Mouse (Mus musculus) liver, postnatal 0 days (tissue): ENCODE measurements at regions not wholly inside any gene's neighbourhood (a gene's known extent, or its start where the extent isn't known, plus 50 kb on each side); places are given as distances from the start of the nearest gene placed in this dataset.

Source experiments
- ATAC-seq: fragments of 200-750 bp; cut with Nextera tagmentation; 2 replicates; pipeline ENCODE4 v1.8.0; 2017; ENCODE audit warnings: mild to moderate bottlenecking, moderate library complexity
- DNase-seq: peaks from one replicate; pipeline ENCODE4 v3.0.0-alpha.2; 2016
- H3K27ac ChIP-seq: fragments of 300-500 bp; sonication (generic); 2 replicates; pipeline ENCODE4 v1.5.1; 2014; ENCODE audit warnings: antibody characterized with exemption, moderate library complexity, mild to moderate bottlenecking, low read depth
- H3K27me3 ChIP-seq: fragments of 300-500 bp; sonication (generic); 2 replicates; pipeline ENCODE4 v1.6.1; 2014; ENCODE audit warnings: low read length, control low read depth, mixed read lengths; ENCODE audit not compliant: insufficient read depth
- H3K36me3 ChIP-seq: fragments of 300-500 bp; sonication (generic); replicated peaks from 2 replicates; pipeline ENCODE4 v1.6.1; 2014; ENCODE audit warnings: mild to moderate bottlenecking, control low read depth, low read length, moderate library complexity, mixed read lengths; ENCODE audit not compliant: insufficient read depth
- H3K4me1 ChIP-seq: fragments of 300-500 bp; sonication (generic); 2 replicates; pipeline ENCODE4 v1.6.1; 2014; ENCODE audit warnings: antibody characterized with exemption, mild to moderate bottlenecking, control low read depth; ENCODE audit not compliant: insufficient read depth
- H3K4me2 ChIP-seq: fragments of 300-500 bp; sonication (generic); 2 replicates; pipeline ENCODE4 v1.6.1; 2014; ENCODE audit warnings: low read depth, mild to moderate bottlenecking, low read length, moderate library complexity, mixed read lengths
- H3K4me3 ChIP-seq: fragments of 300-500 bp; sonication (generic); 2 replicates; pipeline ENCODE4 v1.5.1; 2014; ENCODE audit warnings: low read depth, low read length
- H3K9ac ChIP-seq: fragments of 300-500 bp; sonication (generic); replicated peaks from 2 replicates; pipeline ENCODE4 v1.6.1; 2014; ENCODE audit warnings: mild to moderate bottlenecking, moderate library complexity
- H3K9me3 ChIP-seq: fragments of 300-500 bp; sonication (generic); 2 replicates; pipeline ENCODE4 v1.6.1; 2016; ENCODE audit warnings: mild to moderate bottlenecking, control low read depth, low read length, mixed read lengths
- CTCF ChIP-seq: sonication (generic); IDR thresholded peaks from 2 replicates; pipeline ENCODE4 v1.5.1; 2016; ENCODE audit warnings: antibody characterized with exemption, low read depth
- EP300 ChIP-seq: IDR thresholded peaks from 2 replicates; pipeline ENCODE4 v1.6.1; 2016; ENCODE audit warnings: antibody characterized with exemption, low read depth, mild to moderate bottlenecking
- WGBS: fragments of 180-500 bp; shearing (Covaris S2); extraction: QIAGEN DNeasy Blood & Tissue Kit; methylation state at CpG from one replicate; pipeline ENCODE4 v1.1.7; 2014; ENCODE audit not compliant: insufficient replicate concordance; 5-methylcytosine and 5-hydroxymethylcytosine counted together

DNA sequence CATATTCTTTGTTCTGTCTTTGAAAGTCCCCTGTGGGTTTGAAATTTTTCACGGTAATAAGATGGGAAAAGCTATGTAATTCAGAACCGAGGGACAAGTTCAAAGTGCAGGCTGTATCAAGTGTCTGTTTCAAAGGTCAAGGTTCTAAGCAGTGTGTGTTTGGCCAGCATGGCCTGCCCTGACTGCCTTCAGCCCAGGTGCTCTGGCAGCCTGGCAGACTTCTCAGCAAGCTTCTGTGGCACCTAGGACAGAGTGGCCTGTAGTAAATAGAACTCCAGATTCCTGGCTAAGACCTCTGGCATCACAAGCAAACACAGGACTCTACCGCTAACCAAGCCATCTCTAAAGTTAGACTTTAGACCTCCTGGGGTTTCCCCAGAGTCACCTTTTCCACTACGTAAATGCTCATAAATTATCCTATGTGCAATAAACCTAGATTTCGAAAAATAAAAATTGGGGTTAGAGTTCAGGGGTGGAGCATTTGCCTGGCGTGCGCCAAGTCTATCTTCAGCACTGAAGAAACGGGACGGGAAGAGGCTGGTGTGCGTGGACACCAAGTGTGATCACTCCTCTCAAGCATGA lies 436.5 kb upstream of the Mgmt start:
- 77% methylated on average over 10 of the region's 10 CpGs for WGBS
- Histone ChIP-seq H3K9me3 (no peaks in the 10 kb centered on the region), H3K4me1 (no peaks in the 10 kb centered on the region), H3K4me2 (no peak overlapping the region), H3K4me3 (no peak overlapping the region), H3K9ac (no peak overlapping the region), H3K27me3 (no peaks in the 10 kb centered on the region), H3K36me3 (no peaks in the 10 kb centered on the region), H3K27ac (no peak overlapping the region)
- ATAC-seq (no peak), DNase-seq (no peak)
- TF ChIP-seq CTCF, result no peak
- no peak for TF ChIP-seq EP300

DNA sequence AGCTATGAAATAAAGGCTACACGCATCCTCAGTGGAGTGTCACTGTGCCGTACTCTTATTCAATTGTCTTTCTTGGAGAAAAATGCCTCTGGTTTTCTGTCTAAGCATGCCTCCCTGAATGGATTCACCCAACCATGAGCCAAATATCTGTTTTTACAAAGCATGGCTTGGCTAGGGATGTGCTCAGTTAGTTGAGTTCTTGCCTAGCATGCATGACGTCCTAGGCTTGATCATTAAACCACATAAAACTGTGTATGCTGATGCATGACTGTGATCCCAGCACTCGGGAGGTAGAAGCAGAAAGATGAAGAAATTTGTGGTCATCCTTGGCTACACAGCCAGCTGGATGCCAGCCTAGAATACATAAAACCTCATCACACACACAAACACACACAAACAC lies 417.3 kb upstream of the Mgmt start:
- Histone ChIP-seq H3K9me3 (no peaks in the 10 kb centered on the region), H3K4me1 (no peaks in the 10 kb centered on the region), H3K9ac (no peak overlapping the region), H3K4me2 (no peak overlapping the region), H3K27me3 (0 out of 2 replicates have a peak, but pooled peaks cover 4% of the 10 kb centered on the region), H3K36me3 (no peaks in the 10 kb centered on the region), H3K27ac (no peak overlapping the region), H3K4me3 (no peak overlapping the region)
- 82% methylated on average over 4 of the region's 4 CpGs for WGBS
- DNase-seq, result no peak
- no peak for TF ChIP-seq EP300
- TF ChIP-seq CTCF, result no peak
- ATAC-seq, result no peak

DNA sequence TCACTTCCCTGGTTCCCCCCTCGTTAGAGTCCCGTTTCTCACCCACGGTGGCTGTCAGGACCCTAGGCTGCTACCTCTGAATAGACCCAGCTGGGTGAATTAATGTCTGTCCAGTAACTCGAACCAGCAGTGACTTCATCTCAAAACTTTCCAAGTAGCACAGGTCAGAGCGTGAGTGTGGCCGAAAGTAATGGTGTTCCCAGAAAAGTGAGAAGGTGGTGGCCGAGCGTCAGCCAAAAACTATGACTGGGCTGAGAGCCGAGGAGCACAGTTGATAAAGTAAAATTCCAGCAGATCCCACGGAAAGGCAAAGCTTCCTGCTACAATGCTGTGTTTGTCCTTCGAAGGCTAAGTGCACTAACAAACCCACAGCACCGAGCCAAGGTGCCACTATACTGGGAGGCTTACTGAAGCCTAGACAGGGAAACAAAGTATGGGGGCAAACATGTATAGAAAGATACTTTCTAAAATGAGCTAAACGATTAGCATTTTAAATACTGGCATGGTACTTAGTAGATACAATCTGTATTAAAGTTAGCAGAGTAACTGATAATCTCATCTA lies 413.7 kb upstream of the Mgmt start:
- ATAC-seq (no peak), DNase-seq (no peak)
- H3K27me3 ChIP-seq, result 0 out of 2 replicates have a peak, but pooled peaks cover 4% of the 10 kb centered on the region
- H3K9ac ChIP-seq, result no peak overlapping the region
- TF ChIP-seq CTCF (no peak), EP300 (no peak)
- no peak overlapping the region for H3K4me2 ChIP-seq
- H3K36me3 ChIP-seq, result no peaks in the 10 kb centered on the region
- no peaks in the 10 kb centered on the region for H3K4me1 ChIP-seq
- H3K4me3 ChIP-seq, result no peak overlapping the region
- WGBS, result 62% methylated on average over 13 of the region's 13 CpGs
- H3K27ac ChIP-seq, result no peak overlapping the region
- no peaks in the 10 kb centered on the region for H3K9me3 ChIP-seq

DNA sequence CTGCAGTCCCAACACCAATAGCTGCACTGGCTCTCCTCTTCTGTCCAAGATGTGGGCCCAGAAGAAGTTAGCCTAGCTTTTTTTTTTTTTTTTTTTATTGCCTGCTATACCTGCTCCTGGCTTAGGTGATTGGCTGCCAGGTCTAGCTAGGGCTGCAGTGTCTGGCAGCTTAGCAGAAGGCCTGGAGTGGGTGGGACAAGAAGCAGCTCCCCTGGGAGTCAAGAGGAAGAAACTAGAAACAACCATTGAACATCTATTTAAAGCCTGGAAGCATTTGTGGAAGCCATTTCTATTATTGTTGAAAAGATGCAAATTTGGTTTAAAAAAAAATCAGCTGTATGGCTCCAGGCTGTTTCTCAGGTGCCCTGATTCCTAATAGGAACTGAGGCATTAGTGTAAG lies 411.2 kb upstream of the Mgmt start:
- no peak overlapping the region for H3K9ac ChIP-seq
- no peaks in the 10 kb centered on the region for H3K4me1 ChIP-seq
- TF ChIP-seq EP300 (no peak), CTCF (no peak)
- H3K9me3 ChIP-seq, result no peaks in the 10 kb centered on the region
- no peak for DNase-seq
- no peak overlapping the region for H3K4me3 ChIP-seq
- H3K27me3 ChIP-seq, result peaks cover 1% of the 10 kb centered on the region; the same call in 1 of the 2 replicates
- no peak overlapping the region for H3K4me2 ChIP-seq
- H3K36me3 ChIP-seq, result no peaks in the 10 kb centered on the region
- H3K27ac ChIP-seq, result no peak overlapping the region
- no peak for ATAC-seq

DNA sequence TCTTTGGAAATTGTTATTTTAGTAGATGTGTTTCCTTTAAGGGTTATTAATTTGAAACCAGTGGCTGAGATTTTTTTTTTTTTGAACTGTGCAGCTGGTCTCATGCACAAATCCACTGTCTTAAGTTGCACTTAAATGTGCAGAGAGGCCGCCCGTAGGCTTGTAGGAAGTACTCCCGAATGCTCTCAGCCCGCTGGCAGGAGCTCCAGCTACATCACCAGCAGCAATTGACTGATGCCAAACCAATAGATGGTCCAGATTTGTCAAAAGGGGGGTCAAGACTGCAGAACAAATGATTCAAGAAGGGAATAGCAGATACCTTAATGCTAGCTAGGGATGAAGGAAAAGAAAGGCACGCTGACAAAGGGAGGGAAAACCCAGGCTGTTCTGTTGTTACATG lies 406.9 kb upstream of the Mgmt start:
- ATAC-seq (no peak), DNase-seq (no peak)
- Histone ChIP-seq H3K4me3 (no peak overlapping the region), H3K27me3 (peaks cover 14% of the 10 kb centered on the region; the same call in 1 of the 2 replicates), H3K27ac (no peak overlapping the region), H3K4me2 (no peak overlapping the region), H3K4me1 (no peaks in the 10 kb centered on the region), H3K9ac (no peak overlapping the region), H3K9me3 (no peaks in the 10 kb centered on the region), H3K36me3 (no peaks in the 10 kb centered on the region)
- TF ChIP-seq CTCF, result no peak
- no peak for TF ChIP-seq EP300
- WGBS, result 72% methylated on average over 5 of the region's 5 CpGs

DNA sequence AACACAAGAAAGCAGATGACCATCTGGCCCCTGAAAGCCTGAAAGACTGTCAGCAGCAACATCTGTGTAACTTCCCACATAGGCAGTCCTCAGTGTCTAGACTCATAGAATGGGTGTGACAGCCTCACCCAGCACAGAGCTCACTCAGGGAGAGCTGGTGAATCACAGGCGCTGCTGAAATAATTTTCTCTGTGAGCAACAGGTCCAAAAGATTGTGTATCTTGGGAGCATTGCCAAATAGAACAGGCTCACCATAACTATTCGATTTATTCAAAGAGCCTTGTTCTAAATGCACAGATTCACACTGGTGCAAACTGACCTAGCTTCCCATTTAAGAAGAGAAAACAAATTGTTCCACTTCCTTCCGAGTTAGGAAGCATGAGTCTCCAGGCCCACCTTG lies 399.6 kb upstream of the Mgmt start:
- H3K27me3 ChIP-seq, result peaks cover 33% of the 10 kb centered on the region
- DNase-seq (no peak), ATAC-seq (no peak)
- H3K36me3 ChIP-seq, result no peaks in the 10 kb centered on the region
- H3K4me1 ChIP-seq, result no peaks in the 10 kb centered on the region
- no peak overlapping the region for H3K4me3 ChIP-seq
- H3K27ac ChIP-seq, result no peak overlapping the region
- WGBS, result 64% methylated on average over 3 of the region's 3 CpGs
- no peak overlapping the region for H3K4me2 ChIP-seq
- no peak overlapping the region for H3K9ac ChIP-seq
- H3K9me3 ChIP-seq, result no peaks in the 10 kb centered on the region
- TF ChIP-seq EP300 (no peak), CTCF (no peak)
